Mouse (Mus musculus): ENCODE measurements around the gene Thsd4.

DNA sequence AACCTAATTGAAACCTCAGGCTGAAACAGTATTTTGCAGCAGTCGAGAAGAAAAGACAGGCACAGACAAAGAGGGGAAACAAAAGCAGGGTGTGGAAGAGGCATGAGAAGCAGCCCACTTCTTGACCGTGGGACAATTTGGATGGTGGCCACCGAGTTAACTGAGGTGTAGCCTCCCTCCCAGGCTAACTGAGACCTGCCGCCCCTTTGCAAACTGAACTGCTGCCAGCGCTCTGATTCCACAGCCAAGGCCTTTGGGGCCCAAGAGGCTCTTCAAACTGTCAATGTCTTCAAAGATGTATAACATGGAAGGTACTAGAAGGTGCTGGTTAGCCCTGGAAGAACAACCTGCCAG lies 254.6 kb downstream of the Thsd4 start:
- TF ChIP-seq POLR2A (IDR thresholded peaks at IDR 0.05; ENCODE audit: insufficient read depth, low read length) (no peak), CTCF (IDR thresholded peaks at IDR 0.05; ENCODE audit: low read depth, low read length) (no peak)
